Mouse (Mus musculus) layer of hippocampus, postnatal 14 days (tissue): ENCODE measurements around the gene Trpc4ap. TPM values are rescaled to one million over a fixed set of nuclear protein-coding genes. Genes with fewer than 3 reads are reported as not detected.
A peak's percentile ranks its signal among the peaks of the same experiment; 100 is the strongest.

ENCODE experiments used
- DNase-seq, 2 experiments: peaks; one replicate each; pipeline ENCODE4 v3.0.0; 2021 to 2022; ENCODE audit warnings: low spot score in 2 of 2, mixed read lengths in 1 of 2
- total RNA-seq, 2 experiments: library from RNA; stranded (reverse); gene quantifications; 2 replicates each; pipeline ENCODE4 v1.2.3; 2021

The Trpc4ap gene
- total RNA-seq, 2 experiments from 2014 or later = 149 to 156 TPM

- DNase-seq = no peak
Measured at GRCm38 (mm10) chr2:155695316-155695715, 3.1 kb upstream of the Trpc4ap start.

DNA sequence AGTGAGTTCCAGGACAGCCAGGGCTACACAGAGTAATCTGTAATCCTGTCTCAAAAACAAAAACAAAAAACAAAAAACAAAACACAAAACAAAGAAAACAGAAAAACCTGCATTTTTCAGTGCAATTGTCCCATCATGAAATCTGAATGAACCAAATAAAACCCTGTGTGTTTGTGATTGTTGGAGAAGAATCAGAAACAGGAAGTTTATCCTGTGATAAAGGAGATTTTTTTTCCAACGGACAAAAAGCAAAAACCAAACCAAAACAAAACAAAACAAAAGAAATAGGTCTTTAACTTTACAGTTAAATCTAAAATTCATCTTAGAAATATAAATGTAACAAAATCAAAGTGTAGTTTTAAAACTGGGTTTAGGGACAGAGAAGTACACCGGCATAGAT lies 2.4 kb upstream of the Trpc4ap start:
- no peak for DNase-seq

DNA sequence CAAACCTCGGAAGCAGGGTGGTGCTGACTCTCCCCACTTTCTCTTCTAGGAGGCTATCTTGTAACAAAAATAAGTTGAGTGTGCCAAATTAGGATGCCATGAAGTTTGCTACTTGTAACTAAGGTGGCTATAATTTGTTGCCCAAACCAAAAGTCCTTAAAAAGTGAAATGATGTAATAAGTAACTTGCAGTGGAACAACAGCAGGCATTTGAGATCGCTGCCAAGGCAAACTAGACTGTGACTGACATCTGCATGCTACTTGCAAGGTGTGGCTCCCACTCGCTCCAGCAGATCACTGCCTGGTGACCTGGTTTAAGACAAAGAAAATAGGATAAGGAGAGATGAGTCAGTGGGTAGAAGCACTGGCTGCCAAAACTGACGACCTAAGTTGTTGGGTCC lies 952 bp upstream of the Trpc4ap start:
- no peak for DNase-seq

- peak in 1 of 2 experiments; percentile 17 for DNase-seq
Measured at GRCm38 (mm10) chr2:155691336-155691722, 855 bp downstream of the Trpc4ap start.

GRCm38 (mm10) chr2:155689211-155689610 lies 3.0 kb downstream of the Trpc4ap start:
- no peak for DNase-seq

GRCm38 (mm10) chr2:155687746-155688145 lies 4.4 kb downstream of the Trpc4ap start:
- DNase-seq = no peak

- no peak for DNase-seq
Measured at GRCm38 (mm10) chr2:155686572-155686971, 5.6 kb downstream of the Trpc4ap start.

DNA sequence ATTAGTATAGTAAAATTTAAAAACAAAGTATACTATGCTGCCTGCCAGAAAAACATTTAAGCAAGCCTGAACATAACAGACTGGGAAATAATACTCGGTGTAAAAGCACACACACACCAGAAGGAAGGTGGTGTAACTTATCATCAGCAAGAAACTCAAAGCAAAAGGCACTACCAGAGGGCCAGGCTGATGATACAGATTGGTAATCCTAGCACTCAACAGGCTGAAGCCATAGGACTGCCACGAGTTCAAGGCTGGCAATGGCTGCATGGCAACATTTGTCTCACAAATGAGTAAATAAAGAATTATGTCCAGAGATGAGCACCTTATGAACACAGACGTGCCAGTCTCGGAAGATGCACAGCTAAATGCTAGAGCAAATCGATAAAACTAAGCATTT lies 8.4 kb downstream of the Trpc4ap start:
- no peak for DNase-seq

DNA sequence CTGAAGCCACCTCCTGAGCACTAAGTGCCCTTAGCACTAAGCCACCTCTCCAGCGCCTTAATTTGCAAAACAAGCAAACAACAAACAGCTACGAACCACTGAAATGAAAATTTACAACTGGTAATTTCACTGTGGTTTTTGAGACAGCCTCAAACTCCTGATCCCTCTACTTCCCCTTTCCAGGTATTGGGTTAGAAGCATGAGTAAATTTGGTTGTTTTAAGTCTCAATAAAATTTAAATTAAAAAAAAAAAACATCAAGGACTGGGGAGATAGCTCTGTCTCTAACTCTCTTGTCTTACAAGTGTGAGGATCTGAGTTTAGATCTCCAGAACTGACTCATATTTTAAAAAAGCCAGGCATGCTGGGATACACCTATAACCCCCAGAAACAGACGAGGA lies 9.0 kb downstream of the Trpc4ap start:
- DNase-seq = no peak

DNA sequence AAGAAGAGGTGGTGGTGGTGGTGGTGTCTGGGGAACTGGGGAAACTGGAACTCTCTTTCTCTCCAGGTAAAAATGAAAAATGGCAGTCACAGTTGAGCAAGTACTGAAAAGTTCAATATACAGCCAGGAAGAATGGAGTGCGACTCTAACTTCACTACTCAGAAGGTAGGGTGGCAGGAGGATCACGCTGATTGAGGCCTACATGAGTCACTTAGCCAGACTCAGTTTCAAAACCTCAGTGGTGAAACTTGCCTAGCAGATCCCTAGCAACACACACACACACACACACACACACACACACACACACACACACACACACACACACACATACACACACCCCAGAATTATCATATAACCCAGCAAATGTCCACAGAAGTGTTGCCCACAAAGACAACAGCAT lies 10.3 kb downstream of the Trpc4ap start:
- DNase-seq = no peak

DNA sequence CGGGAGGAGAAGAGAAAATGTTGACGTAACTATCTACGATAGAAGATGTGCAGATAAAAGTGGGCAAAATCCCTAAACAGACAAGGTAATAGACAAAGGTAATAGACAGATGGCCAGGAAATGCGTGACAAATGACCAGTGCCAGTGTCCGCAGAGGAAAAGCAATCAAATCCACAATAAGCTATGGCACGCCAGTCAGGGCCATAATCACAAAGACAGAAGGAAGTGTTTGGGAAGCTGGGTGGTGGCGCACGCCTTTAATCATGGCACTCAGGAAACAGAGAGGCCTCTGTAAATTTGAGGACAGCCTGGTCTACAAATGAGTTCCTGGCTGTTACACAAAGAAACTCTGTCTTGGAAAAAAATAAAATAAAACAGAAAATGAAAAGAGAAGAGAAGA lies 11.0 kb downstream of the Trpc4ap start:
- DNase-seq = no peak

- DNase-seq = no peak
Measured at GRCm38 (mm10) chr2:155680591-155680990, 11.6 kb downstream of the Trpc4ap start.

DNA sequence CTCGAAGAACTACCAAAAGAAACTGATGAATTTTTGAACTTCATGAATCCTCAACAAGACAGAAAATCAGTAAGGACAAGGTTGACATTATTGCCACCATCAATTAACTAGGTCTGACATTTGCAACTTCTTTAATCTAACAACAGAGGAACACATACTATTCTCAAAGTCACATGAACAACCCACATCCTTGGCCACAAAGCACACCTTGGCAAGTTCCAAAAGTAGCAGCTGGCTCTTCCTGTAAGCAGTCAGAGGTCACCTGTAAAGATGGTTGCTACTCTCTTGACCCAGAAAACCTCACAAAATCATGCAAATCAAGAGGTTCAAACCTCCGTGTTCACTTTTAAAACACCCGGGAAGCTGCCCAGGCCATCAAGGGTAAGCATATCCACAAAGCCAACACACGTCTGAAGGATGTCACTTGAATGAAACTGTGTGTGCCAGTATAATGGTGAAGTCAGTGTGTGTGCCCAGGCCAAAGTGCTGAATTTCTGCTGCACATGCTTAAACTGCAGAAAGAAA lies 12.5 kb downstream of the Trpc4ap start:
- DNase-seq = no peak

GRCm38 (mm10) chr2:155675118-155675517 lies 17.1 kb downstream of the Trpc4ap start:
- DNase-seq = no peak

- DNase-seq = peak; percentile 34 to 52
Measured at GRCm38 (mm10) chr2:155673546-155673945, 18.6 kb downstream of the Trpc4ap start.

DNA sequence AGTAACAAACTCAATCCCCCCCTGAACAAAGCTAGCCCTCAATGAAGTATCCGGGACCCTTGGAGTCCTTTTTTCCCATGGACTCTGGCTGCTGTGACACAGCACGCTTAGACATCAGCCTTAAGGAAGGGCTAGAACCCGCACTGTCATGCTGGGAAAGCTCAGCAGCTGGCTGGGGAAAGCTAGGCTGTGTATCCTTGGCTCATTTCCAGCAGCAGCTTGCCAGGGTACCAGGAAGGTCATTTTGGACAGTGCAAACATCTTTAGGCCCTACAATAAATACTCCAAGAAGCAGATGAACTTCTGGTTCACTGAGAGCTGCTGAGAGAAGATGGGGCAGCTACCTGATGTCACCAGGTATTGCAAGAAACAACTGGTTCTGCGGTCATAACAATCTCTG lies 20.9 kb downstream of the Trpc4ap start:
- DNase-seq = no peak

GRCm38 (mm10) chr2:155668461-155668860 lies 23.7 kb downstream of the Trpc4ap start:
- DNase-seq = no peak

GRCm38 (mm10) chr2:155667881-155668280 lies 24.3 kb downstream of the Trpc4ap start:
- DNase-seq = no peak

GRCm38 (mm10) chr2:155663910-155664460 lies 28.2 kb downstream of the Trpc4ap start:
- no peak for DNase-seq

DNA sequence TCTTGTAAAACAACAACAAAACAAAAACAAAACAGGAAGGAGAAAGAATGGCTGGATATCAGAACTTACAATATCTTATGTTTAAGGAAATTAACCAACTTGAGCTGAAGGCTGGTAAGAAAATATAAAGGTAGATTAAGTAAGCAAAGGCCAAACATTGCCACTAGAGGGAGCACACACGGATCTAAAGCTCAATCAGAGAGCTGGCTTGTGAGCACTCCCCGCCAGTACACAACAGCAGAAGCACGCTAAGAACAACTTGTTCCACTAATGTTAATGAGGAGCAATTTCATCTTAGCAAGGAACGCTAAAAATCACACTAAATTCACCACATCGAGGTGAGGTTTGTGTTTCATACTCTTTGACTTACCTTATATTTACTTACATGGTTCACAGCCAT lies 29.1 kb downstream of the Trpc4ap start:
- peak; percentile 31 to 82 for DNase-seq

DNA sequence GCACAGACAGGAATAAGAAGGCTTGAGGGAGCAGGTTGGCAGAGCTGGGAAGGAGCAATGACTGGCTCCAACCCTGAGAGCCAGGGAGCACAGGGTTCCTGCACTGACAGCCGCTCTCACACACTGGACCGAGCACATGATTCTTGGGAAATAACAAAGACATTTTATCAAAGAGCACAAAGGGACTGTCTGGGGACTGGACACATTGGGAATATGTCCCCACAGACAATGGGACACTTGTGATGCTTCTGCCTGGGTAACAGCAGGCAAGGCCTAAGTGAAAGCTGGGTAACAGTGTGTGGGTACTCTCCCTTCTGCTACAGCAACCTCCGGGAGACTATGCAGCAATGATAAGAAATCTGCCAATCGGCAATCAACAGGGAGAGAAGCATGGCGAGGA lies 29.8 kb downstream of the Trpc4ap start:
- DNase-seq = no peak

- DNase-seq = no peak
Measured at GRCm38 (mm10) chr2:155655759-155656372, 36.3 kb downstream of the Trpc4ap start.

DNA sequence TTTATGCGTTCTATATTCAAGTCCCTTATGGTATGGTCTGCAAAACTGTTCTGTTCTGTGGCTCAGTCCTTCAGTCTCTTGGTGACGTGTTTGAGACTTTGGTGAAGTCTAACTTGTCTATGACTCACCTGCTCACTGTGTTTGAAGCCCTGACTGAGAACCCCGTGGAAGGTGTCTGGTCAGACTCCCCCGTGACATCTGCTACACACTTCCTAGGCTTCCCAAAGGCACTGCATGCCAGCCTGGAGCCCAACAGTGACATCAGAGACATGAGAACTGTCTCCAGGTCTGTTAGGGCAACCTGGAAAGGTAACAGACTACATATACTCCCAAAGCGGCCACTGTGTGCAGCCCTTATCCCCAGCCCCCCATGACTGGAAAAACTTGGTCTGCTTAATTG lies 39.6 kb downstream of the Trpc4ap start:
- DNase-seq = no peak
